Mouse (Mus musculus): ENCODE measurements around the gene Teddm1a. TPM values are rescaled to one million over a fixed set of nuclear protein-coding genes. Genes with fewer than 3 reads are reported as not detected.
"Not testable (repeated sequence)": the region's sequence is repeated elsewhere in the genome, so short reads cannot be mapped to it uniquely, and the experiment has no call there.

Gene Teddm1a
- 0.14 TPM in 1 of 2 replicates, not detected in the other for polyA plus RNA-seq (2015; fragmentation: Nextera tagmentation; extraction: Ambion mirVana)

DNA sequence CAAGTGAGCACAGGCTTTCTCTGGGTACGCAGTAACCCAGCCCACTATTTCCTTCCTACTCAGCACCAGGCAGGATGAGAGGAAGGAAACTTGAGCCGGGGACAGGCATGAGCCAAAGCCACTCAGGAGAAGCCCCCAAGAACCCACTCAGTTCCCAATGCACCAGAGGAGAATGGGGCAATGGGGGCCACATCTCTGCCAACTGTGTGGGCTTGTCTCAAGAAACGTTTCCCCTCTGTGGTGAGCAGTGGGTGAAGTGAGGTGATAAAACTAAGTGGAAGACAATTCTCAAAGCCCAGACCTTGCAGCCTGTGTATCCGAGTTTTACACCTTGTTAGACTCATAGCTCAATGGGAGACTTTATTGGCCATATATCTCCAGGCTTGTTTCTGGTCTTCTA, at the start of gene Teddm1a:
Gene Teddm1a, plus strand, starts transcription at position 301 of the 400 bp plus-strand sequence.
- 46% methylated on average over 4 of the region's 4 CpGs for WGBS
- ATAC-seq (ENCODE audit: low FRiP score, low read depth) = no peak
- H3K9me3 ChIP-seq = no peaks in the 10 kb centered on the region

DNA sequence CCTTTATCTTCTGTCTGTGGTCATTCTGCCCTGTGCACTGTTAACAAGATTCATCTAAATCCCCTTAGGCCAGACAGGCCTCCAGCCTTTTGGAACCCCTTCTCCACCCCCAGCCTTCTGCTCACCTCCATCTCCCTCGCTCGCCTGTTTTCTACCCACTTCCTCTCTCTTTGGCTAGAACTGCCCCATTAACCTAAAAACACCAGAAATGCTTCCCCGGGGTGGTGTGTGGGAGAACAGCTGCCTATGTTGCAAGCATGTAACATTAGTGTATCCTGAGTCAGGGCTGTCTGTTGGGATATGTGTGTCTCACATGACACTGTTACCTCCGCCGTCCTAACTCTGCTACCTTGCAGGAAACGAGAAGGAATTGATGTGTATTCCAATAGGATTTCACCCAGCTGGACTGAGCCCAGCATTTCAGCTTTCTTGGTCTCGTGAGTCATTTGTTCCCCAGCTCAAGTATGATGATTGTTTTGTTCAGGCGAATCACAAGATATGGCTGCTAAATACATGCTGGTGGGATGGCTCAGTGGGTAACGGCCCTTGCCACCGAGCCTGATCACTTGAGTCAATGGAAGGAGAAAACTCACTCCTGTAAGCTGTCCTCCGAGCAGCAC, 49.3 kb upstream of the Teddm1a start:
- no peak for ATAC-seq (ENCODE audit: low FRiP score, low read depth)
- Histone ChIP-seq H3K9ac (no peak overlapping the region), H3K4me3 (no peak overlapping the region), H3K4me1 (no peaks in the 10 kb centered on the region), H3K9me3 (no peaks in the 10 kb centered on the region), H3K27me3 (no peaks in the 10 kb centered on the region), H3K36me3 (no peaks in the 10 kb centered on the region), H3K4me2 (replicated peaks) (no peak overlapping the region), H3K27ac (no peak overlapping the region)
- 86% methylated on average over 11 of the region's 11 CpGs for WGBS

More for the DNA sequence above, at the start of gene Teddm1a:
- no peak within 1 kb of the TSS for H3K4me3 ChIP-seq
- peaks cover 4% of the 10 kb centered on the region; the same call in 1 of the 2 replicates for H3K27me3 ChIP-seq
- no peak within 1 kb of the TSS for H3K27ac ChIP-seq
- H3K9ac ChIP-seq = no peak within 1 kb of the TSS
- H3K36me3 ChIP-seq = no peaks in the 10 kb centered on the region
- peaks cover 6% of the 10 kb centered on the region for H3K4me1 ChIP-seq
- H3K4me2 ChIP-seq (replicated peaks) = no peak within 1 kb of the TSS

DNA sequence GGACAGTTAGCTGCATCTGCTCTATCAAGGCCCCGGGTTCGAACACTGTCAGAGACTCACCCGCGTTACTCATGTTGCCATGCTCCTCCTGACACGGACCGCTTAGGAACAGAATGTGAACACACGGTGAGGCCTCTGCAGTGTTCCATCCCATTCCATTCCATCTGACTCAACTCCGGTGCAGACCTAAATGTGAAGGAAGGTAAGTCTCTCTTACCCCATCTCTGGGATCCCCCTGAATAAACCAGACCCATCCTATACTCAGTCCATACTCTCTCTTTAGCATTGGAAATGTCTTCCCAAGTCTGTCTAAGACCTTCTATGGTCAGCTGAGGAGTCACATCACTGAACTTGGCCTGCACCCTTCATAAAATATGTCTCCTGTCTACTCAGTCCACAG, 47.5 kb upstream of the Teddm1a start, which contains the start of gene Rgsl1:
Gene Rgsl1, minus strand, starts transcription at position 101 of the 400 bp plus-strand sequence.
- no peak for ATAC-seq (ENCODE audit: low FRiP score, low read depth)
- Histone ChIP-seq H3K27ac (no peak within 1 kb of the TSS), H3K4me2 (replicated peaks) (no peak within 1 kb of the TSS), H3K4me3 (no peak within 1 kb of the TSS), H3K4me1 (no peaks in the 10 kb centered on the region), H3K27me3 (no peaks in the 10 kb centered on the region), H3K36me3 (no peaks in the 10 kb centered on the region), H3K9me3 (no peaks in the 10 kb centered on the region), H3K9ac (no peak within 1 kb of the TSS)
- 95% methylated on average over 8 of the region's 8 CpGs for WGBS

DNA sequence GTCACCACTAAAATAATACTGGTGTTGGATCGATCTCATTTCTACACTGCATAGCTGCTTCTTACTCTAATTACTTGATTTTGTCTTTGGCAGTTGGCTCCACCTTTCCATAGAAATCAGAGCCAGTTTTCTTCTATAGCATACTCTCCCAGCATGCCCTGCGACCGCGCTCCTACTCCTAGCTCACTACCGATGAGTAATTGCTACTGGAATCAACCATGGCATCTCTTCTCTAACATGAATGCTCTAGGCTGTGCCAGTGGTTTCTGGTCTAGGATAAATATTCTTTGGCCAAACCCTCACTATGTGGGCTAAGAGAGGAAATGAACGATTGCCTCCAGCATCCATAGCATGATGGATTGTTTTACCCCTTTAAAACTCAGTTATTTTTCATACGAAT, 45.1 kb upstream of the Teddm1a start:
- WGBS = 87% methylated on average over 7 of the region's 7 CpGs
- H3K4me3 ChIP-seq = no peak overlapping the region
- no peaks in the 10 kb centered on the region for H3K9me3 ChIP-seq
- H3K27me3 ChIP-seq = no peaks in the 10 kb centered on the region
- H3K27ac ChIP-seq = no peak overlapping the region
- no peak for ATAC-seq (ENCODE audit: low FRiP score, low read depth)
- H3K9ac ChIP-seq = no peak overlapping the region
- H3K4me1 ChIP-seq = no peaks in the 10 kb centered on the region; the same call in 1 of the 2 replicates
- no peaks in the 10 kb centered on the region for H3K36me3 ChIP-seq
- H3K4me2 ChIP-seq (replicated peaks) = no peak overlapping the region

DNA sequence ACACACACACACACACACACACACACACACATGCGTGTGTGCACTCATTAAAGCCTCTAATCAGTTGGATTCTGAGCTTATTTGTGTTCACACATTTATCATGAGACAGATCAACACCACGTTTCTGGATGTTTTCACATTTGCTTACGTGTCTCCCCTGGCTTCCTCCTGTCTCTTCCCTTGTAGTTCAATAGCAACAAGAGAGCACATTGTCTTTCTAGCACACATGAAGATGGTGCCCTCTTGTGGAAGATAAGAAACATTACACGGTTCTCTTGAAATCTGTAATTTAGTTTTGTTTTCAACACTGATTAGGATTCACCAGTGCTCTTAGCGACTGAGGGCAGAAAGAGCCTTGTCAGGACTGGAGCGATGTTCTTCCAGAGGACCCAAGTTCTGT, 44.7 kb upstream of the Teddm1a start:
- WGBS = 29% methylated on average over 6 of the region's 6 CpGs
- no peak overlapping the region for H3K27ac ChIP-seq
- no peak overlapping the region for H3K4me3 ChIP-seq
- no peak overlapping the region for H3K9ac ChIP-seq
- H3K4me1 ChIP-seq = no peaks in the 10 kb centered on the region; the same call in 1 of the 2 replicates
- H3K9me3 ChIP-seq = no peaks in the 10 kb centered on the region
- no peak overlapping the region for H3K4me2 ChIP-seq (replicated peaks)
- H3K36me3 ChIP-seq = no peaks in the 10 kb centered on the region
- no peak for ATAC-seq (ENCODE audit: low FRiP score, low read depth)
- no peaks in the 10 kb centered on the region for H3K27me3 ChIP-seq

DNA sequence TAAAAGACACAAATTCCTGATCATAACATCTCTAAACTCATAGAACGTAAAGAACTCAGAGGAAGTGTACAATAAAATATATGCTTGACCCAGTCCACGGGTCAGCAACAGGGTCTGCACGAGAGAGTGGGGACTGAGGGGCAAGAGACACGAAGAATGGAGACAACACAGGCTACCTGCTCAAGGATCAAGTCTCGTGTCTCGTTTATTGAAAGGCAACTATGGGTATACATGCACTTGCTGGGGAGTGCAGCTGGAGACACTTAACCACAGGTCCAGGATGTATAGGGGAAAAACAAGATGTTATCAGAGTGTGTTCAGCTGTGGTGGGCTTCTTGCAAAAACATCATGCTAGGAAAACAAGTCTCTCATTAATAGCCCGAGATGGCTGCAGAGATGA, 38.8 kb upstream of the Teddm1a start:
- not testable (repeated sequence) for H3K4me1 ChIP-seq; H3K4me2 ChIP-seq (replicated peaks); H3K27ac ChIP-seq; H3K27me3 ChIP-seq; H3K9me3 ChIP-seq; H3K4me3 ChIP-seq; H3K9ac ChIP-seq; H3K36me3 ChIP-seq; ATAC-seq (ENCODE audit: low FRiP score, low read depth)
- 77% methylated on average over 7 of the region's 7 CpGs for WGBS

DNA sequence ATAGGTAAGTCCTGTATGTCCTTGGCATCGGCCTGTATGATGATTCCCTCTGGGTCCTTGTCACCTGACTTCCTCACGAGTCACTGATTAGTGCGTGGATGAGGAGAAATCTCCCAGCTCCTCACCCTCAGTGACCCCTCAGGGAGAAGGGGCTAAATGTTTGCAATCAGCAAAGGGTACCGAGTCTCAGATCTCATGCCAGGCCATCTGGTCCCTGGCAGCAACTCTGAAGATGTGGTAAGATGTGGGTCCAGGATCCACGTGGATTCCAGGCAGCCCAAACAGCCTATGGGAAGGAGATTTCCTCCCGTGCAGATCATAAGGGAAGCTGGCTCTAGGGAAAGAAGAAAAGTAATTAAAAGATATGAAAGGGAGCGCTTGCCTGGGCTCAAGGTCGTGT, 35.6 kb upstream of the Teddm1a start:
- no peak overlapping the region for H3K4me3 ChIP-seq
- 70% methylated on average over 8 of the region's 8 CpGs for WGBS
- H3K4me2 ChIP-seq (replicated peaks) = no peak overlapping the region
- no peaks in the 10 kb centered on the region for H3K9me3 ChIP-seq
- H3K27me3 ChIP-seq = no peaks in the 10 kb centered on the region
- no peaks in the 10 kb centered on the region; the same call in 1 of the 2 replicates for H3K4me1 ChIP-seq
- ATAC-seq (ENCODE audit: low FRiP score, low read depth) = no peak
- H3K36me3 ChIP-seq = no peaks in the 10 kb centered on the region
- no peak overlapping the region for H3K27ac ChIP-seq
- no peak overlapping the region for H3K9ac ChIP-seq

DNA sequence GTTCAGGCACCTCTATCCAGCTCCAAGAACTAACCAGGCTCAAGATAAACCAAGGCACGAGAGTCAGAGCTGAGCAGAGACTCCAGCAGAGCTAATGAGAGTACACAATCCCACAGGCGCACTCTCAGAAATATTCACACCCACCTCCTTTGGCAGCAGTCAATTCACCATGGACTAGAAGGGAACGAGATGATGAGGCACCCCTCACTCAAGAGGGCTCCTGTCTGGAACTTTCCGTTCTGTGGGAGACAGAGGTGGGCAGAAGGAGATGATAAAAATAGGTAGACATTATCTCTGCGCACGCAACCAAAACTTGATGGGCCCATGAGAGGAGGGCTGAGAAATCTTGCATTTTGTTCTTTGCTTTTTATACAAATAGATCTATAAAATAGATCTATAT, 17.5 kb upstream of the Teddm1a start, which contains the start of gene Teddm1b:
Gene Teddm1b, plus strand, starts transcription at position 301 of the 400 bp plus-strand sequence.
- Histone ChIP-seq H3K4me2 (replicated peaks) (no peak within 1 kb of the TSS), H3K9ac (no peak within 1 kb of the TSS), H3K27me3 (no peaks in the 10 kb centered on the region), H3K4me3 (no peak within 1 kb of the TSS), H3K27ac (no peak within 1 kb of the TSS), H3K36me3 (no peaks in the 10 kb centered on the region), H3K9me3 (no peaks in the 10 kb centered on the region), H3K4me1 (no peaks in the 10 kb centered on the region)
- WGBS = 86% methylated on average over 6 of the region's 6 CpGs
- ATAC-seq (ENCODE audit: low FRiP score, low read depth) = no peak

DNA sequence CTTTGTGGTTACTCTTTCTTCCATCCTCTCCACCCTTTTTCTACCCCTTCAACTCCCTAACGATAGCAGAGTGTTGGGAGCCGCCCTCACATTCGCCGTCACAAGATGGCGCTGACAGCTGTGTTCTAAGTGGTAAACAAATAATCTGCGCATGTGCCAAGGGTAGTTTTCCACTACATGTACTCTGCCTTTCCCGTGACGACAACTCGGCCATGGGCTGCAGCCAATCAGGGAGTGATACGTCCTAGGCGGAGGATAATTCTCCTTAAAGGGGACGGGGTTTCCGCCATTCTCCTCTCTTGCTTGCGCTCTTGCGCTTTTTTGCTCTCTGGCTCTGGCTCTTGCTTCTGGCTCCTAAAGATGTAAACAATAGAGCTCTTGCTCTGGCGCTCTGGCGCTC, 11.2 kb upstream of the Teddm1a start:
- WGBS = 94% methylated on average over 17 of the region's 17 CpGs
- not testable (repeated sequence) for H3K4me2 ChIP-seq (replicated peaks); H3K9ac ChIP-seq; H3K4me3 ChIP-seq; H3K36me3 ChIP-seq; ATAC-seq (ENCODE audit: low FRiP score, low read depth); H3K9me3 ChIP-seq; H3K4me1 ChIP-seq; H3K27me3 ChIP-seq; H3K27ac ChIP-seq

DNA sequence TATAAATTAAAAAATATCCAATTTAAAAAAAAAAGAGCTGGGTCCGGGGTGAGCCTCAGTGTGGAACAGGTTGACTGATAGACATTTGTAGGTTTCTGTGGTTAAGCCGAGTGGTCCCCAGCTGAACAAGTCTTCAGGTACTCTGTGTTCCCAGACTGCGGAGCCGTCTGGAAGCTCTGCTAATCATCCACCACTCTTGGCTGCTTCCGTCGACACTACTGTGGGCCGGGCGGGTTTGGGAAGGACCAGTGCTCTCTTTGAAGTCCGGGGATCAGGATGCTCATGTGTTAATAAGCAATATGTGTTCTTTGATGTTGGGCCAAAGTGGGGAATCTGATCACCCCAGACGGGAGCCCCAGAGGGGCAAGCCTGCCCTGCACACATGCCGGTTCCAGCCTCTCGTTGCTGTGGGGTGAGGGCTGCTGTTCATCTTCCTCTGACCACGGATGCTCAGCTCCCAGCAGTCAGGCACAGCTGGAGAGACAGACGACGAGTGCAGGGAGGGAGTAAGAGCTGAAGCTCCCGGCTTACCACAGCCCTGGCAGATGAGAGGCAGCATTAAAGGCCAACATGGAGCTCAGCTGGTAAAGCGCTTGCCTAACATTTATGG, 5.4 kb upstream of the Teddm1a start:
- ATAC-seq (ENCODE audit: low FRiP score, low read depth) = no peak
- no peak overlapping the region for H3K4me3 ChIP-seq
- H3K4me1 ChIP-seq = peaks cover 6% of the 10 kb centered on the region; the same call in 1 of the 2 replicates
- WGBS = 14% methylated on average over 17 of the region's 17 CpGs
- H3K4me2 ChIP-seq (replicated peaks) = peak overlapping the region; percentile 27
- no peak overlapping the region for H3K27ac ChIP-seq
- H3K9ac ChIP-seq = no peak overlapping the region
- no peaks in the 10 kb centered on the region for H3K27me3 ChIP-seq
- no peaks in the 10 kb centered on the region for H3K36me3 ChIP-seq
- no peaks in the 10 kb centered on the region for H3K9me3 ChIP-seq

DNA sequence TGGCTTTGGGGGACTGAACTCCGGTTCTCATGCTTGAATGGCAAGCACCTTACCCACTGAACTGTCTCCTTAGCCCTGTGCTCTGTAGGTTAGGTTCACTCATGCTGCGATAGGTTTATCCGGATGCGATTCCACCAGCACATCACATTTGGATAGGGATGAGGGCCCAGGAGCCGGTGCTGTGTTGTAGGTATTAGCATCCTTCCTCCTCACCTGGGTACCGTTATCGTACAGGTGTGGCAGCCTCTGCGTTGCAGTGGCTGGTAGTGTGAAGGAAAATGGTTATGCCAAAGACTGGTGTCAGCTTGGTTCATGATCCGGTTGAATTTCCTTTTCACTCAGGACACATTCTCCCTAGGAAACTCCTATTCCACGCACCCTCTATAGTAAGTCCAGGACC, 1.4 kb upstream of the Teddm1a start:
- ATAC-seq (ENCODE audit: low FRiP score, low read depth) = no peak
- no peak overlapping the region for H3K4me2 ChIP-seq (replicated peaks)
- no peaks in the 10 kb centered on the region for H3K9me3 ChIP-seq
- H3K4me3 ChIP-seq = no peak overlapping the region
- no peaks in the 10 kb centered on the region for H3K36me3 ChIP-seq
- H3K9ac ChIP-seq = no peak overlapping the region
- 95% methylated on average over 10 of the region's 10 CpGs for WGBS
- H3K27ac ChIP-seq = no peak overlapping the region
- H3K4me1 ChIP-seq = peaks cover 7% of the 10 kb centered on the region
- H3K27me3 ChIP-seq = peaks cover 4% of the 10 kb centered on the region; the same call in 1 of the 2 replicates

DNA sequence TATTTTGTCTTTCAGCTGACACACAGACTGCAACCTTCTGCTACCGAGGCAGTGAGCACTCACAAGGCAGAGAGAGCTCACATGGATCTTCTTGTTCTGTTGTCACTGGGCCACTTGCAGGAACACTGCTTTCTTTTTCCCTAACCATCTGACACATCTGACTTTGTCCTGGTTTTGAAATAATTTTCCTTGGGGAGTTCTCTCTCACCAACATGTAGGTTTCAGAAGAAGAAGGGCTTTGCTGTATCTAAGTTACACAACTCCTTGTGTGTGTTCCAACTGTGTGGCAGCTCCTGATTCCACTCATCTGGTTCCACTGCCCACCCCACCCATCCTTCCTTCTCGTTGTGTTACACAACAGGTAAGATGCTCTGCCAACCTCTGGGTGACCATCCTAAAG, 2.2 kb downstream of the Teddm1a start:
- Histone ChIP-seq H3K4me3 (no peak overlapping the region), H3K27me3 (peaks cover 4% of the 10 kb centered on the region; the same call in 1 of the 2 replicates), H3K9ac (no peak overlapping the region), H3K4me2 (replicated peaks) (no peak overlapping the region), H3K9me3 (no peaks in the 10 kb centered on the region), H3K27ac (no peak overlapping the region), H3K36me3 (no peaks in the 10 kb centered on the region), H3K4me1 (peaks cover 3% of the 10 kb centered on the region; the same call in 1 of the 2 replicates)
- 56% methylated on average over 2 of the region's 2 CpGs for WGBS
- no peak for ATAC-seq (ENCODE audit: low FRiP score, low read depth)
